Mouse (Mus musculus) CD4-positive naive resting alpha-beta T cell, adult 76 days (primary cell): ENCODE results near the gene Dmrt2. TPM values are rescaled to one million over a fixed set of nuclear protein-coding genes. Genes with fewer than 3 reads are reported as not detected.

ENCODE experiments used
- total RNA-seq: library from RNA; stranded (reverse); gene quantifications from one replicate; pipeline ENCODE4 v1.2.4, GENCODE M21; 2023

Gene Dmrt2
- not detected for total RNA-seq

DNA sequence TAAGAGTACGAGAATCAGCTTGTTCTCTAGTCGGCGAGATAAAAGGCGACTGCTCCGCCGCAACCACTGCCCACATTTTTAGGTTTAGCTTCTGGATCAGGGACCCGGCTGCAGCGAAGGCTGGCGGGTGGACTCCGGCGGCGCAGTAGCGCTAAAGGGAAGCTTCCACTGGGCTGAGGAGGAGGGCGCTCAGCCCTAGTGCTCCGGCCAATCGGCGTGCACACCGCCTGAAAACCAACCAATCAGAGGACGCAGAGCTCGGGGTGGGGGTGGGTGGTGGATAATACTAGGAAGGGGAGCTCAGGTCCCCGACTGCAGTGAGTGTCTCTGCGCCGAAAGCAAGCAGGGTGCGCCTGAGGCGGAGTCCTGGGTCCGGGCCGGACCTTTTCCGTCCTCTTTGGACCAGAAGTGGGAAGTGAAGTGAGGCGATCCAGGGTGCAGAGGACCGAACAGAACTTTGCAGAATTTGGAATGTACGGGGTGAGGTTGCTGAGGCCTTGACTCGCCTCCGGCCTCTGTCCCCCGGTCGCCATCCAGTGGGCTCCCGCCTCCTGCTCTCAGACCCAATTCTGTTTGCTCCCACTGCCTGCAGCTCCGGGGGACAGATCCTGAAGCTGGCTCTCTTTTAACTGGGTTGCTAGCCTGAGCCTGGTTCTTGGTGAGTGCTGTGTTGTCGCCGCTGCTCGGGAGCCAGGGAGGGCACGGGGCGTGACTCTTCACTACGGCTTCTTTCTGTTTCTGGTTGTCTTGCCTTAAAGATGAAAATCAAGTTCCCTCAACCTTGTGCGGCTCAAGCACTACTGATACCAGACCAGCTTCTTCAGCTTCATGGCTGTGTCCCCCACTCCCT lies at the start of gene Dmrt2:
Dmrt2 (plus strand) TSS at position 311 of the 850 bp plus-strand sequence.

Other genes starting within 250 kb of the Dmrt2 start
- gene Dmrt1, start 166.8 kb upstream of the Dmrt2 start, total RNA-seq = not detected
- gene Dmrt3, start 62.1 kb upstream of the Dmrt2 start, total RNA-seq = not detected